Mouse (Mus musculus) midbrain, embryonic 15.5 days (tissue): ENCODE results near the gene Spata45. TPM values are rescaled to one million over a fixed set of nuclear protein-coding genes. Genes with fewer than 3 reads are reported as not detected.
"Not testable (repeated sequence)": the region's sequence is repeated elsewhere in the genome, so short reads cannot be mapped to it uniquely, and the experiment has no call there.

Experiments
- ATAC-seq: fragments of 200-750 bp; cut with Nextera tagmentation; replicated peaks from 2 replicates; pipeline ENCODE4 v1.8.0; 2017; ENCODE audit warnings: moderate TSS enrichment
- H3K27ac ChIP-seq: fragments of 300-500 bp; sonication (generic); 2 replicates; pipeline ENCODE4 v1.5.1; 2015; ENCODE audit warnings: mild to moderate bottlenecking, inconsistent platforms
- H3K27me3 ChIP-seq: fragments of 300-500 bp; sonication (generic); replicated peaks from 2 replicates; pipeline ENCODE4 v1.6.1; 2015; ENCODE audit warnings: inconsistent platforms
- H3K36me3 ChIP-seq: fragments of 300-500 bp; sonication (generic); replicated peaks from 2 replicates; pipeline ENCODE4 v1.6.1; 2015; ENCODE audit warnings: inconsistent platforms
- H3K4me1 ChIP-seq: fragments of 300-500 bp; sonication (generic); 2 replicates; pipeline ENCODE4 v1.6.1; 2015; ENCODE audit warnings: inconsistent platforms
- H3K4me2 ChIP-seq: fragments of 300-500 bp; sonication (generic); 2 replicates; pipeline ENCODE4 v1.6.1; 2015; ENCODE audit warnings: inconsistent platforms, mild to moderate bottlenecking, moderate library complexity
- H3K4me3 ChIP-seq: fragments of 300-500 bp; sonication (generic); 2 replicates; pipeline ENCODE4 v1.5.1; 2015; ENCODE audit warnings: mild to moderate bottlenecking, inconsistent platforms
- H3K9ac ChIP-seq: fragments of 300-500 bp; sonication (generic); 2 replicates; pipeline ENCODE4 v1.6.1; 2015; ENCODE audit warnings: mild to moderate bottlenecking, inconsistent platforms
- H3K9me3 ChIP-seq: fragments of 300-500 bp; sonication (generic); 2 replicates; pipeline ENCODE4 v1.6.1; 2016; ENCODE audit warnings: inconsistent platforms
- WGBS: fragments of 180-500 bp; shearing (Covaris S2); methylation state at CpG from one replicate; pipeline ENCODE4 v1.1.7; 2015; ENCODE audit warnings: mixed read lengths; 5-methylcytosine and 5-hydroxymethylcytosine counted together
- polyA plus RNA-seq: library from polyadenylated mRNA; unstranded; fragments of >200 nt; fragmentation: Nextera tagmentation; extraction: Ambion mirVana; gene quantifications from 2 replicates; pipeline ENCODE4 v1.2.1, GENCODE M21; 2015

Gene Spata45
- polyA plus RNA-seq, 1 experiment from 2014 or later = not detected

DNA sequence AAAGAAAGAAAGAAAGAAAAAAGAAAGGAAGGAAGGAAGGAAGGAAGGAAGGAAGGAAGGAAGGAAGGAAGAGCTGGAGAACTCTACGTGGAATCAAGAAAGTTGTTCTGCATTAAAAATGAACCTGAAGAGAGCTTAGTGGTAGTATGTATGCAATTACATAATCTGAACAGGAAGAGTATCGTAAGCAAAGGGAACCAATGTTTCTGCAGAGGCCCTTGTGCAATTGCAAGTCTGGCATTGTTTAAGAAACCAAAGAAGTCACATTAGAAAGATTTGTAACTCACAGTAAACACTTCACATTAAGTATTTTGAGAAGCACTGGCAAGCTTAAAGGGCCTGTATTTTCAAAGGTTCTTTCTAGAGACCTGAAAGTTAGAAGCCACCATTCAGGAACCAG, 13.3 kb upstream of the Spata45 start:
- H3K9me3 ChIP-seq = no peaks in the 10 kb centered on the region
- no peaks in the 10 kb centered on the region for H3K27me3 ChIP-seq
- H3K4me1 ChIP-seq = peaks cover 21% of the 10 kb centered on the region
- H3K27ac ChIP-seq = no peak overlapping the region
- no peak overlapping the region for H3K9ac ChIP-seq
- H3K4me3 ChIP-seq = no peak overlapping the region
- ATAC-seq = no peak
- no peak overlapping the region for H3K4me2 ChIP-seq
- 90% methylated on average over 2 of the region's 2 CpGs for WGBS
- peaks cover 6% of the 10 kb centered on the region; the same call in 1 of the 2 replicates for H3K36me3 ChIP-seq

GRCm38 (mm10) chr1:191023806-191024205, 12.6 kb upstream of the Spata45 start:
- not testable (repeated sequence) for H3K27ac ChIP-seq, H3K4me2 ChIP-seq, ATAC-seq, H3K9me3 ChIP-seq, H3K4me3 ChIP-seq, H3K27me3 ChIP-seq, H3K36me3 ChIP-seq, H3K9ac ChIP-seq
- H3K4me1 ChIP-seq = peaks cover 21% of the 10 kb centered on the region
- WGBS = 92% methylated on average over 6 of the region's 6 CpGs

GRCm38 (mm10) chr1:191025016-191026012, 11.1 kb upstream of the Spata45 start:
- ATAC-seq = peak; percentile 68
- Histone ChIP-seq H3K36me3 (peaks cover 6% of the 10 kb centered on the region; the same call in 1 of the 2 replicates), H3K4me3 (peak overlapping the region; percentile 82), H3K9ac (peak overlapping the region; percentile 83), H3K9me3 (no peaks in the 10 kb centered on the region), H3K4me1 (peaks cover 21% of the 10 kb centered on the region), H3K27me3 (no peaks in the 10 kb centered on the region), H3K4me2 (peak overlapping the region; percentile 74), H3K27ac (peak overlapping the region; percentile 90)
- 2% methylated on average over 65 of the region's 69 CpGs for WGBS

GRCm38 (mm10) chr1:191026021-191026713, 10.3 kb upstream of the Spata45 start, which contains the start of gene Flvcr1:
TSS of gene Flvcr1 (minus strand) at chr1:191026158.
- Histone ChIP-seq H3K36me3 (peaks cover 6% of the 10 kb centered on the region; the same call in 1 of the 2 replicates), H3K27me3 (no peaks in the 10 kb centered on the region), H3K9me3 (no peaks in the 10 kb centered on the region), H3K4me2 (peak within 1 kb of the TSS; percentile 74), H3K27ac (peak within 1 kb of the TSS; percentile 90), H3K4me3 (peak within 1 kb of the TSS; percentile 82), H3K9ac (peak within 1 kb of the TSS; percentile 83), H3K4me1 (peaks cover 21% of the 10 kb centered on the region)
- ATAC-seq = peak; percentile 99
- WGBS = under 1% methylated on average over 50 of the region's 50 CpGs

- Histone ChIP-seq H3K36me3 (no peaks in the 10 kb centered on the region), H3K4me3 (no peak overlapping the region), H3K9me3 (no peaks in the 10 kb centered on the region), H3K4me2 (no peak overlapping the region), H3K27ac (no peak overlapping the region), H3K4me1 (peaks cover 12% of the 10 kb centered on the region), H3K9ac (no peak overlapping the region), H3K27me3 (no peaks in the 10 kb centered on the region)
- 54% methylated on average over 10 of the region's 10 CpGs for WGBS
- no peak for ATAC-seq
Measured at GRCm38 (mm10) chr1:191030182-191030581, 6.3 kb upstream of the Spata45 start.

GRCm38 (mm10) chr1:191030922-191031425, 5.5 kb upstream of the Spata45 start:
- WGBS = 77% methylated on average over 6 of the region's 6 CpGs
- not testable (repeated sequence) for H3K4me1 ChIP-seq, ATAC-seq, H3K27ac ChIP-seq, H3K4me2 ChIP-seq, H3K9me3 ChIP-seq, H3K9ac ChIP-seq, H3K4me3 ChIP-seq, H3K27me3 ChIP-seq, H3K36me3 ChIP-seq

- H3K27me3 ChIP-seq = no peaks in the 10 kb centered on the region
- H3K36me3 ChIP-seq = no peaks in the 10 kb centered on the region
- WGBS = 16% methylated on average over 4 of the region's 4 CpGs
- no peaks in the 10 kb centered on the region for H3K9me3 ChIP-seq
- no peaks in the 10 kb centered on the region for H3K4me1 ChIP-seq
- no peak overlapping the region for H3K27ac ChIP-seq
- no peak overlapping the region for H3K4me2 ChIP-seq
- no peak overlapping the region for H3K4me3 ChIP-seq
- no peak for ATAC-seq
- no peak overlapping the region for H3K9ac ChIP-seq
Measured at GRCm38 (mm10) chr1:191035649-191036048, 790 bp upstream of the Spata45 start.

GRCm38 (mm10) chr1:191037999-191038398, 1.6 kb downstream of the Spata45 start:
- H3K4me2 ChIP-seq = no peak overlapping the region
- no peak overlapping the region for H3K4me3 ChIP-seq
- ATAC-seq = no peak
- no peaks in the 10 kb centered on the region for H3K27me3 ChIP-seq
- H3K36me3 ChIP-seq = no peaks in the 10 kb centered on the region
- H3K9ac ChIP-seq = no peak overlapping the region
- no peaks in the 10 kb centered on the region for H3K4me1 ChIP-seq
- no peak overlapping the region for H3K27ac ChIP-seq
- WGBS = 92% methylated on average over 4 of the region's 4 CpGs
- H3K9me3 ChIP-seq = no peaks in the 10 kb centered on the region

DNA sequence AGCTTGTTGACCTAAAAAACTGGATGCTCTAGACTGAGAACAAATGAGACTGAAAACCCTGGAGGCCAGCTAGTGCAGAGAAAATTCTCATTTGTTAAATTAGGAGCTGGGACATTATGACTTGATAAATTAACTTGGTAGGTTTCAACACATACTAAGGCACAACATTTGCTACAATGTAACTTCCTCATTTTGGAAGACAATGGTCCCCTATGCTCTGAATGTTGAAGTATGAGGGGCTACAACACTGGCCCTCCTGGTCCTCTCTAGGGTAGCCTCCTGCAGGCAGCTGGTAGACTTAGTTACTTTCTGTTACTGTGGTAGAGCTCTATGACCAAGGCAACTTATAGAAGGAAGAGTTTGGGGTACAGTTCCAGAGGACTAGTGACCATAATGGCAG, 4.9 kb downstream of the Spata45 start:
- Histone ChIP-seq H3K4me1 (no peaks in the 10 kb centered on the region), H3K27me3 (no peaks in the 10 kb centered on the region), H3K9me3 (no peaks in the 10 kb centered on the region), H3K27ac (no peak overlapping the region), H3K9ac (no peak overlapping the region), H3K4me2 (no peak overlapping the region), H3K4me3 (no peak overlapping the region), H3K36me3 (no peaks in the 10 kb centered on the region)
- no peak for ATAC-seq

GRCm38 (mm10) chr1:191042106-191042505, 5.7 kb downstream of the Spata45 start:
- H3K27me3 ChIP-seq = no peaks in the 10 kb centered on the region
- no peaks in the 10 kb centered on the region for H3K36me3 ChIP-seq
- H3K4me3 ChIP-seq = no peak overlapping the region
- H3K4me1 ChIP-seq = no peaks in the 10 kb centered on the region
- ATAC-seq = no peak
- 82% methylated on average over 5 of the region's 5 CpGs for WGBS
- no peak overlapping the region for H3K27ac ChIP-seq
- H3K4me2 ChIP-seq = no peak overlapping the region
- H3K9me3 ChIP-seq = no peaks in the 10 kb centered on the region
- H3K9ac ChIP-seq = no peak overlapping the region

GRCm38 (mm10) chr1:191042688-191043087, 6.2 kb downstream of the Spata45 start:
- H3K9ac ChIP-seq = no peak overlapping the region
- no peaks in the 10 kb centered on the region for H3K4me1 ChIP-seq
- no peak overlapping the region for H3K4me3 ChIP-seq
- H3K27me3 ChIP-seq = no peaks in the 10 kb centered on the region
- WGBS = 90% methylated on average over 3 of the region's 3 CpGs
- no peak overlapping the region for H3K4me2 ChIP-seq
- no peak for ATAC-seq
- no peak overlapping the region for H3K27ac ChIP-seq
- H3K36me3 ChIP-seq = no peaks in the 10 kb centered on the region
- no peaks in the 10 kb centered on the region for H3K9me3 ChIP-seq

DNA sequence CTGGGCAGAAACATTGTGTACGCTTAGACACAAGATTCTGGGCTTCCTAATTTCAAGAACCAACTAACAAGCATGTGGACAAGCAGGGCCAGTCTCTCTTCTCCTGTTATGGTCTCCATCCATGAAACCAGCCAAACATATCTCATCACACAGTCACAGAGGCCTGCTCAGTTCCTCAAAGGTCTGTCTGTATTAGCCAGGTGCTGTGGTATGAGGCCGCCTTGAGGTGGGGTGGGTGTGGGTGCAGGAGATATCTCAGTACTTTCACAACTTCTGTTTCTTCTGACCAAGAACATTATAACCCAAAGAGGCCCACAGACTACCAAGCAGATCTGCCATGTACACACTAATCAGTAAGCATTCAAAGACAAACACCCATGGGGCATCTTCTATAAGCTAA, 8.8 kb downstream of the Spata45 start:
- 94% methylated on average over 2 of the region's 2 CpGs for WGBS
- H3K4me1 ChIP-seq = no peaks in the 10 kb centered on the region
- no peaks in the 10 kb centered on the region for H3K9me3 ChIP-seq
- H3K27ac ChIP-seq = no peak overlapping the region
- H3K4me2 ChIP-seq = no peak overlapping the region
- no peak overlapping the region for H3K9ac ChIP-seq
- H3K4me3 ChIP-seq = no peak overlapping the region
- no peaks in the 10 kb centered on the region for H3K36me3 ChIP-seq
- ATAC-seq = no peak
- no peaks in the 10 kb centered on the region for H3K27me3 ChIP-seq
